Mouse (Mus musculus): ENCODE measurements around the gene Synj1. TPM values are rescaled to one million over a fixed set of nuclear protein-coding genes. Genes with fewer than 3 reads are reported as not detected.

The Synj1 gene
- total and polyA plus RNA-seq, 2 experiments: 6.2 to 7.5 TPM

DNA sequence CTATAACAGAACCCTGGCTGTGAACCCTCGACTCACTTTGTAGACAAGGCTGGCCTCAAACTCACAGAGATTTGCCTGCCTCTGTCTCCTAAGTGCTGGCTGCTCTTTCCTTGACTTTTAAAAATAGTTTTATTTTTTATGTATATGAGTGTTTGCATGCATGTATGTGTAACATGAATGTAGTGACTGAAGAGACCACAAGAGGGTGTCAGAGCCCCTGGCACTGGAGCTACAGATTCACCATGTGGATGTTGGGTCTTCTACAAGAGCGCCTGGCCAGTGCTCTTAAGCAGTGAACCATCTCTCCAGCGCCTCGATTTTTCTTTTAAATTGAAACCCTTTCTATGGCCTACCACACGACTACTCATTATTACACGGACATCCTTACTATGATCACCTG, 57.3 kb downstream of the Synj1 start:
- H3K79me2 ChIP-seq (ENCODE audit: control insufficient read depth, insufficient read depth, low read length): no peaks in the 10 kb centered on the region
- 97% methylated on average over 6 of the region's 6 CpGs for WGBS
- no peak overlapping the region for H3K4me3 ChIP-seq (ENCODE audit: insufficient read depth, low read depth, low read length)
- no peak for TF ChIP-seq POLR2A (IDR thresholded peaks at IDR 0.05; ENCODE audit: extremely low read depth, insufficient read depth, low read length)
- no peak for TF ChIP-seq CTCF (IDR thresholded peaks at IDR 0.05; ENCODE audit: low read depth, low read length)
- DNase-seq (ENCODE audit: extremely low read depth, low read depth, low spot score): no peak
- peaks cover 31% of the 10 kb centered on the region for H3K36me3 ChIP-seq (ENCODE audit: control insufficient read depth, insufficient read depth, low read length)
- H3K27ac ChIP-seq (replicated peaks; ENCODE audit: insufficient read depth, low read depth, low read length): no peak overlapping the region
- H3K4me1 ChIP-seq (ENCODE audit: control insufficient read depth, insufficient read depth, low read length): no peaks in the 10 kb centered on the region
- H3K27me3 ChIP-seq (ENCODE audit: control insufficient read depth, insufficient read depth, low read length): no peaks in the 10 kb centered on the region
- no peak overlapping the region for H3K9ac ChIP-seq (ENCODE audit: low read depth, low read length)

DNA sequence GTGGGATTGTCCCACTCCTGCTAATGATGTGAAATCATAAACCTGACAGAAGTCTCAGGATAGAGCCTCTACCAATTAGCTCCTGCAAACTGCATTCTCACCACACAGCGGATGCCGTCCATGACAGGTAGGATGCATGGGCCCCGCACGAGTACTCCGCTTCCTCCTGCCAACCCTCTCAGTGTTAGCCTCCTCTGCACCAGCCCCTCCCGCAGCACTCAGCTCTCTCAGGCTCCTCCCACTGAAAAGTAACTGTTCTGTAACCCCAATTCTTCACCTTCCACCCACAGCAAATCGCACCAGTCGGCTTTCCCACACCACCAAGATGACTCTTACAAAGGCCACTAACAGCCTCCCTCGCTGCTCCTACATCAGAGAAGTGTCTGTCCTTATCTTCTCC, 58.0 kb downstream of the Synj1 start:
- H3K27ac ChIP-seq (replicated peaks; ENCODE audit: insufficient read depth, low read depth, low read length): no peak overlapping the region
- H3K79me2 ChIP-seq (ENCODE audit: control insufficient read depth, insufficient read depth, low read length): no peaks in the 10 kb centered on the region
- no peaks in the 10 kb centered on the region for H3K4me1 ChIP-seq (ENCODE audit: control insufficient read depth, insufficient read depth, low read length)
- H3K9ac ChIP-seq (ENCODE audit: low read depth, low read length): no peak overlapping the region
- TF ChIP-seq POLR2A (IDR thresholded peaks at IDR 0.05; ENCODE audit: extremely low read depth, insufficient read depth, low read length) (no peak), CTCF (IDR thresholded peaks at IDR 0.05; ENCODE audit: low read depth, low read length) (no peak)
- peaks cover 31% of the 10 kb centered on the region for H3K36me3 ChIP-seq (ENCODE audit: control insufficient read depth, insufficient read depth, low read length)
- H3K27me3 ChIP-seq (ENCODE audit: control insufficient read depth, insufficient read depth, low read length): no peaks in the 10 kb centered on the region
- WGBS: 94% methylated on average over 9 of the region's 9 CpGs
- no peak for DNase-seq (ENCODE audit: extremely low read depth, low read depth, low spot score)
- no peak overlapping the region for H3K4me3 ChIP-seq (ENCODE audit: insufficient read depth, low read depth, low read length)

DNA sequence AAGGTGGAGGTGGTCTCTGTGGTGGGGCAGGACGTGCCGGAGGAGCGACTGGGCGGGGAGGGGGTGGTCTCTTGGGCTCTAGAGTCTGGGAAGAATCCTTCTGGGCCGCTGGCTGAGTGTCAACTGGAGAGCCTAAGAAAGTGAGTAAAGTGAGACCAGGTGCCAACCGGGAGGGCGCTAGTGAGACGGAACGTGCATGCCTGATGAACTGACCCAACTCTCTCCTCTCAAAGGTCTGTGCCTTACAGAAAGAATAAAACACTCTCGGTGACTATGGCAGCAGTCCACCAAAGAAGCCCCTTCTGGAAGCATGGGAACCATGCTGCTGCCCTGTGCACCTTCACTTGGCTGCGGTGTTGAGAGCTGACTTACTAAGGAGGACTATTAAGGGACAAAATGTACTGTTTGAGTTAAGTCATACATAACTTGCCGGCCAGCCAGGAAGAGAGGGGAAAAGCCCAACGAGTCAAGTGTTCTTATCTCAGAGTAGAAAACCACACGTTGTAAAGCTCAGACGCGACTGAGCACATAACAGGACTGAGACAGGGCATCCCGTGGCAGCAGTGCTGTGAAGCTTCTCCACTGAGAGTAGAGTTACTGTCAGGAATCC, 60.6 kb downstream of the Synj1 start:
- DNase-seq (ENCODE audit: extremely low read depth, low read depth, low spot score): no peak
- no peak overlapping the region for H3K4me3 ChIP-seq (ENCODE audit: insufficient read depth, low read depth, low read length)
- no peaks in the 10 kb centered on the region for H3K27me3 ChIP-seq (ENCODE audit: control insufficient read depth, insufficient read depth, low read length)
- WGBS: 81% methylated on average over 17 of the region's 17 CpGs
- peaks cover 32% of the 10 kb centered on the region; the same call in 1 of the 2 replicates for H3K36me3 ChIP-seq (ENCODE audit: control insufficient read depth, insufficient read depth, low read length)
- no peak overlapping the region for H3K9ac ChIP-seq (ENCODE audit: low read depth, low read length)
- no peak for TF ChIP-seq CTCF (IDR thresholded peaks at IDR 0.05; ENCODE audit: low read depth, low read length)
- no peak for TF ChIP-seq POLR2A (IDR thresholded peaks at IDR 0.05; ENCODE audit: extremely low read depth, insufficient read depth, low read length)
- H3K79me2 ChIP-seq (ENCODE audit: control insufficient read depth, insufficient read depth, low read length): no peaks in the 10 kb centered on the region
- H3K27ac ChIP-seq (replicated peaks; ENCODE audit: insufficient read depth, low read depth, low read length): no peak overlapping the region
- H3K4me1 ChIP-seq (ENCODE audit: control insufficient read depth, insufficient read depth, low read length): no peaks in the 10 kb centered on the region

GRCm38 (mm10) chr16:90946977-90947376, 64.1 kb downstream of the Synj1 start:
- WGBS: 93% methylated on average over 8 of the region's 8 CpGs
- no peak for DNase-seq (ENCODE audit: extremely low read depth, low read depth, low spot score)

DNA sequence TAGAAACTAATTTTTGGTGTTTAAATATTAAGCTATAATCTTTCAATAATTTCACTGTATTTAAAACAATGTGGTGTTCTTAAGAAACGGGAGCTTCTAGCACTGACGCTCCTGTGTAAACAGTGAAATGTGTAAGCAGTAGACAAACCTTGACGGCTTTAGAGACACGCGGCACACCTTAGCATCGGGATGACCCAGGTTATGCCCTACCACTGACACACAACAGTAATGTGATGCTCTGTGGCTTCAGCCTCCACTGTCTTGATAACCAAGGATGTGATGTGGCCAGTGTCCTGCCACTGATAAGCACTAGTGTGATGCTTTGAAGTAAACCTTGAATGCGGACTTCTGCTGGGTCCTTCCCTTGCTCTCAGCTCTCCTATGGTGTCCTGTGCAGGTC, 69.9 kb downstream of the Synj1 start:
- no peaks in the 10 kb centered on the region for H3K4me1 ChIP-seq (ENCODE audit: control insufficient read depth, insufficient read depth, low read length)
- TF ChIP-seq CTCF (IDR thresholded peaks at IDR 0.05; ENCODE audit: low read depth, low read length) (no peak), POLR2A (IDR thresholded peaks at IDR 0.05; ENCODE audit: extremely low read depth, insufficient read depth, low read length) (no peak)
- H3K27me3 ChIP-seq (ENCODE audit: control insufficient read depth, insufficient read depth, low read length): no peaks in the 10 kb centered on the region
- no peaks in the 10 kb centered on the region for H3K79me2 ChIP-seq (ENCODE audit: control insufficient read depth, insufficient read depth, low read length)
- no peak for DNase-seq (ENCODE audit: extremely low read depth, low read depth, low spot score)
- H3K36me3 ChIP-seq (ENCODE audit: control insufficient read depth, insufficient read depth, low read length): peaks cover 33% of the 10 kb centered on the region
- no peak overlapping the region for H3K9ac ChIP-seq (ENCODE audit: low read depth, low read length)
- H3K4me3 ChIP-seq (ENCODE audit: insufficient read depth, low read depth, low read length): no peak overlapping the region
- WGBS: 95% methylated on average over 7 of the region's 7 CpGs
- H3K27ac ChIP-seq (replicated peaks; ENCODE audit: insufficient read depth, low read depth, low read length): no peak overlapping the region

More at GRCm38 (mm10) chr16:90946977-90947376, 64.1 kb downstream of the Synj1 start:
- no peak overlapping the region for H3K9ac ChIP-seq (ENCODE audit: low read depth, low read length)
- TF ChIP-seq CTCF (IDR thresholded peaks at IDR 0.05; ENCODE audit: low read depth, low read length) (no peak), POLR2A (IDR thresholded peaks at IDR 0.05; ENCODE audit: extremely low read depth, insufficient read depth, low read length) (no peak)
- H3K4me3 ChIP-seq (ENCODE audit: insufficient read depth, low read depth, low read length): no peak overlapping the region
- H3K36me3 ChIP-seq (ENCODE audit: control insufficient read depth, insufficient read depth, low read length): peaks cover 44% of the 10 kb centered on the region; the same call in 1 of the 2 replicates
- no peaks in the 10 kb centered on the region for H3K4me1 ChIP-seq (ENCODE audit: control insufficient read depth, insufficient read depth, low read length)
- H3K27me3 ChIP-seq (ENCODE audit: control insufficient read depth, insufficient read depth, low read length): no peaks in the 10 kb centered on the region
- no peak overlapping the region for H3K27ac ChIP-seq (replicated peaks; ENCODE audit: insufficient read depth, low read depth, low read length)
- no peaks in the 10 kb centered on the region for H3K79me2 ChIP-seq (ENCODE audit: control insufficient read depth, insufficient read depth, low read length)

DNA sequence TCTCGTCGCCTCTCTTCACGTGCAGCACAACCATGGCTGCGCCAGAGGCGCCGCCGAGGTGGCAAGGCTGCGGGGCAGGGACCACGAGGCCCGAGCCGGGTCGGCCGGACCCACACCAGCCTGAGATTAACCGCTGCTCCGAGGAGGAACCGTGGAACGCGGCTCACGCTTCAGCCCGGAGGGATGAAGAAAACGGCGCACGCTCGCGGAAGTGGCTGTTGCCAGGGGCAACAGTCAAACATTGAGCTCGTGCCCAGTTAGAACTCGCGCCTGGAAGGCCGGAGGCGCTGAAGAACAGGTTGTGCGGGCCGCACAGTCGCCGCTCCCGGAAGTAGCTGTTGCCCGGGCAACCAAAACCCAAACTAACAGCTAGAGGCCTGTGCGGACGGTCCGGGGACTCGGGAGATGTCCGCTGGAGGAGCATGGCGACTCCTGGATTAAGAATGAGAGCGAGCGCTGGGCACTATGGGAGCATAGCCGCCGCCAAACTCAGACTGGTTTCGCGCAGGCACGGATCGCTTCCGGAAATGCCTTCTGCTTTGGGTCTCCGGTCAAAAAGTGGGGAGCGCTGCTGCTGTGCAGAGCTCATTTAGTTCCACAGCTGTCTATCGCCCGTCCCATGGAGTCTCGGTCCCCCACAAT, 76.3 kb downstream of the Synj1 start, which contains the start of gene Cfap298:
Cfap298 (minus strand) TSS at position 428 of the 642 bp plus-strand sequence.
- Histone ChIP-seq H3K27me3 (ENCODE audit: control insufficient read depth, insufficient read depth, low read length) (no peaks in the 10 kb centered on the region), H3K27ac (replicated peaks; ENCODE audit: insufficient read depth, low read depth, low read length) (peak within 1 kb of the TSS; percentile 63), H3K4me1 (ENCODE audit: control insufficient read depth, insufficient read depth, low read length) (peaks cover 2% of the 10 kb centered on the region; the same call in 1 of the 2 replicates), H3K9ac (ENCODE audit: low read depth, low read length) (peak within 1 kb of the TSS; percentile 81), H3K36me3 (ENCODE audit: control insufficient read depth, insufficient read depth, low read length) (peaks cover 7% of the 10 kb centered on the region), H3K79me2 (ENCODE audit: control insufficient read depth, insufficient read depth, low read length) (peaks cover 3% of the 10 kb centered on the region; the same call in 1 of the 2 replicates), H3K4me3 (ENCODE audit: insufficient read depth, low read depth, low read length) (peak within 1 kb of the TSS; percentile 82)
- TF ChIP-seq POLR2A (IDR thresholded peaks at IDR 0.05; ENCODE audit: extremely low read depth, insufficient read depth, low read length): peak; percentile 26; the same call in 1 of the 2 replicates
- no peak for TF ChIP-seq CTCF (IDR thresholded peaks at IDR 0.05; ENCODE audit: low read depth, low read length)
- peak; percentile 89 for DNase-seq (ENCODE audit: extremely low read depth, low read depth, low spot score)
- WGBS: under 1% methylated on average over 56 of the region's 56 CpGs

Data from liver, adult 2 months (tissue).